Mouse (Mus musculus) brain, embryonic 14.5 days (tissue): Measurements from ENCODE around the gene Orc3.

Experiments
- CTCF ChIP-seq: fragments of 200-500 bp; IDR thresholded peaks from 2 replicates; pipeline ENCODE4 v1.5.1; 2012; ENCODE audit warnings: inconsistent platforms, mild to moderate bottlenecking, moderate library complexity, borderline replicate concordance; ENCODE audit not compliant: insufficient read depth, insufficient read length; ENCODE audit errors: extremely low read depth
- POLR2A ChIP-seq: fragments of 200-500 bp; IDR thresholded peaks from 2 replicates; pipeline ENCODE4 v1.6.1; 2012; ENCODE audit warnings: mild to moderate bottlenecking, inconsistent platforms, borderline replicate concordance; ENCODE audit not compliant: poor library complexity, insufficient read depth, insufficient read length, severe bottlenecking; ENCODE audit errors: extremely low read depth

GRCm38 (mm10) chr4:34603123-34603522, 11.6 kb downstream of the Orc3 start:
- no peak for TF ChIP-seq CTCF
- TF ChIP-seq POLR2A = no peak
